Mouse (Mus musculus): Measurements from ENCODE around the gene Cpsf4l. TPM values are rescaled to one million over a fixed set of nuclear protein-coding genes. Genes with fewer than 3 reads are reported as not detected.

Cpsf4l gene
- polyA plus RNA-seq, 1 experiment from 2014 or later = 0.50 TPM

- ATAC-seq (ENCODE audit: low FRiP score, low read depth) = no peak
- Histone ChIP-seq H3K27me3 (no peaks in the 10 kb centered on the region), H3K4me1 (peaks cover 3% of the 10 kb centered on the region), H3K4me2 (replicated peaks) (no peak overlapping the region), H3K36me3 (peaks cover 88% of the 10 kb centered on the region), H3K9me3 (peaks cover 3% of the 10 kb centered on the region; the same call in 1 of the 2 replicates), H3K4me3 (no peak overlapping the region), H3K9ac (replicated peaks) (no peak overlapping the region), H3K27ac (replicated peaks) (no peak overlapping the region)
- 76% methylated on average over 3 of the region's 3 CpGs for WGBS
Observed at GRCm38 (mm10) chr11:113691851-113692250, 18.0 kb downstream of the Cpsf4l start.

- H3K9me3 ChIP-seq = peaks cover 3% of the 10 kb centered on the region; the same call in 1 of the 2 replicates
- peaks cover 83% of the 10 kb centered on the region for H3K36me3 ChIP-seq
- no peak overlapping the region for H3K4me2 ChIP-seq (replicated peaks)
- WGBS = 95% methylated on average over 5 of the region's 5 CpGs
- H3K4me1 ChIP-seq = peaks cover 8% of the 10 kb centered on the region
- no peaks in the 10 kb centered on the region for H3K27me3 ChIP-seq
- ATAC-seq (ENCODE audit: low FRiP score, low read depth) = no peak
- no peak overlapping the region for H3K4me3 ChIP-seq
- H3K27ac ChIP-seq (replicated peaks) = no peak overlapping the region
- no peak overlapping the region for H3K9ac ChIP-seq (replicated peaks)
Observed at GRCm38 (mm10) chr11:113691318-113691717, 18.5 kb downstream of the Cpsf4l start.

- 94% methylated on average over 12 of the region's 12 CpGs for WGBS
- Histone ChIP-seq H3K27me3 (no peaks in the 10 kb centered on the region), H3K27ac (replicated peaks) (no peak overlapping the region), H3K9me3 (peaks cover 2% of the 10 kb centered on the region; the same call in 1 of the 2 replicates), H3K4me1 (peaks cover 14% of the 10 kb centered on the region), H3K9ac (replicated peaks) (no peak overlapping the region), H3K4me3 (no peak overlapping the region), H3K4me2 (replicated peaks) (no peak overlapping the region), H3K36me3 (peaks cover 76% of the 10 kb centered on the region)
- no peak for ATAC-seq (ENCODE audit: low FRiP score, low read depth)
Observed at GRCm38 (mm10) chr11:113690506-113690905, 19.3 kb downstream of the Cpsf4l start.

- Histone ChIP-seq H3K36me3 (peaks cover 43% of the 10 kb centered on the region), H3K9ac (replicated peaks) (no peak overlapping the region), H3K27me3 (no peaks in the 10 kb centered on the region), H3K27ac (replicated peaks) (peak overlapping the region; percentile 68), H3K4me1 (peaks cover 33% of the 10 kb centered on the region), H3K4me3 (no peak overlapping the region), H3K4me2 (replicated peaks) (0 out of 2 replicates have a peak overlapping the region, but pooled peaks have one; percentile 2), H3K9me3 (no peaks in the 10 kb centered on the region)
- WGBS = 58% methylated on average over 2 of the region's 2 CpGs
- ATAC-seq (ENCODE audit: low FRiP score, low read depth) = peak; percentile 5; the same call in 1 of the 2 replicates
Observed at GRCm38 (mm10) chr11:113687031-113687430, 22.8 kb downstream of the Cpsf4l start.

- 43% methylated on average over 25 of the region's 25 CpGs for WGBS
- Histone ChIP-seq H3K4me1 (peaks cover 43% of the 10 kb centered on the region), H3K4me2 (replicated peaks) (peak overlapping the region; percentile 84), H3K4me3 (peak overlapping the region; percentile 94), H3K9me3 (no peaks in the 10 kb centered on the region), H3K9ac (replicated peaks) (peak overlapping the region; percentile 92), H3K27me3 (no peaks in the 10 kb centered on the region), H3K36me3 (peaks cover 22% of the 10 kb centered on the region), H3K27ac (replicated peaks) (peak overlapping the region; percentile 97; the same call in 1 of the 2 replicates)
- ATAC-seq (ENCODE audit: low FRiP score, low read depth) = no peak
Observed at GRCm38 (mm10) chr11:113684707-113685426, 24.9 kb downstream of the Cpsf4l start.

- Histone ChIP-seq H3K4me3 (peak within 1 kb of the TSS; percentile 94), H3K27ac (replicated peaks) (peak within 1 kb of the TSS; percentile 97), H3K9ac (replicated peaks) (peak within 1 kb of the TSS; percentile 92), H3K4me2 (replicated peaks) (peak within 1 kb of the TSS; percentile 84), H3K27me3 (no peaks in the 10 kb centered on the region), H3K4me1 (peaks cover 43% of the 10 kb centered on the region), H3K9me3 (no peaks in the 10 kb centered on the region), H3K36me3 (peaks cover 15% of the 10 kb centered on the region)
- WGBS = under 1% methylated on average over 67 of the region's 73 CpGs
- ATAC-seq (ENCODE audit: low FRiP score, low read depth) = peak; percentile 93
Observed at GRCm38 (mm10) chr11:113683957-113684706, 25.7 kb downstream of the Cpsf4l start, which contains the start of the genes Fam104a and D11Wsu47e. Fam104a (minus strand) TSS chr11:113684155. D11Wsu47e (plus strand) TSS chr11:113684412.

- WGBS = 0% methylated on average over 24 of the region's 38 CpGs
- Histone ChIP-seq H3K27ac (replicated peaks) (peak overlapping the region; percentile 97), H3K4me1 (peaks cover 43% of the 10 kb centered on the region), H3K9ac (replicated peaks) (peak overlapping the region; percentile 92), H3K4me3 (peak overlapping the region; percentile 94), H3K4me2 (replicated peaks) (peak overlapping the region; percentile 84), H3K36me3 (peaks cover 9% of the 10 kb centered on the region), H3K27me3 (no peaks in the 10 kb centered on the region), H3K9me3 (no peaks in the 10 kb centered on the region)
- ATAC-seq (ENCODE audit: low FRiP score, low read depth) = peak; percentile 78
Observed at GRCm38 (mm10) chr11:113683627-113683956, 26.2 kb downstream of the Cpsf4l start.

- Histone ChIP-seq H3K4me3 (peak overlapping the region; percentile 94), H3K9me3 (no peaks in the 10 kb centered on the region), H3K4me2 (replicated peaks) (peak overlapping the region; percentile 84), H3K36me3 (peaks cover 4% of the 10 kb centered on the region), H3K27me3 (no peaks in the 10 kb centered on the region), H3K4me1 (peaks cover 48% of the 10 kb centered on the region), H3K9ac (replicated peaks) (peak overlapping the region; percentile 92), H3K27ac (replicated peaks) (peak overlapping the region; percentile 97)
- peak; percentile 24 for ATAC-seq (ENCODE audit: low FRiP score, low read depth)
- WGBS = 1% methylated on average over 38 of the region's 38 CpGs
Observed at GRCm38 (mm10) chr11:113682897-113683626, 26.8 kb downstream of the Cpsf4l start.

- ATAC-seq (ENCODE audit: low FRiP score, low read depth) = no peak
- peaks cover 47% of the 10 kb centered on the region for H3K4me1 ChIP-seq
- H3K36me3 ChIP-seq = peaks cover 2% of the 10 kb centered on the region
- no peak overlapping the region for H3K27ac ChIP-seq (replicated peaks)
- no peaks in the 10 kb centered on the region for H3K9me3 ChIP-seq
- no peak overlapping the region; the same call in 1 of the 2 replicates for H3K4me3 ChIP-seq
- H3K9ac ChIP-seq (replicated peaks) = no peak overlapping the region
- peak overlapping the region; percentile 84; the same call in 1 of the 2 replicates for H3K4me2 ChIP-seq (replicated peaks)
- H3K27me3 ChIP-seq = no peaks in the 10 kb centered on the region
Observed at GRCm38 (mm10) chr11:113681979-113682378, 27.8 kb downstream of the Cpsf4l start.

GRCm38 (mm10) chr11:113680954-113681353 lies 28.9 kb downstream of the Cpsf4l start:
- no peak overlapping the region for H3K4me3 ChIP-seq
- 91% methylated on average over 2 of the region's 2 CpGs for WGBS
- ATAC-seq (ENCODE audit: low FRiP score, low read depth) = no peak

GRCm38 (mm10) chr11:113678373-113678772 lies 31.4 kb downstream of the Cpsf4l start:
- 89% methylated on average over 8 of the region's 8 CpGs for whole genome bisulfite sequencing
- Histone ChIP-seq H3K36me3 (peaks cover 20% of the 10 kb centered on the region), H3K4me1 (peaks cover 26% of the 10 kb centered on the region), H3K27me3 (no peaks in the 10 kb centered on the region), H3K4me2 (replicated peaks) (no peak overlapping the region), H3K4me3 (no peak overlapping the region), H3K9me3 (no peaks in the 10 kb centered on the region), H3K9ac (replicated peaks) (0 out of 2 replicates have a peak overlapping the region, but pooled peaks have one; percentile 15), H3K27ac (replicated peaks) (no peak overlapping the region)
- no peak for ATAC-seq (ENCODE audit: low FRiP score, low read depth)

More at GRCm38 (mm10) chr11:113680954-113681353, 28.9 kb downstream of the Cpsf4l start:
- Histone ChIP-seq H3K4me1 (peaks cover 38% of the 10 kb centered on the region), H3K36me3 (peaks cover 13% of the 10 kb centered on the region), H3K27me3 (no peaks in the 10 kb centered on the region), H3K4me2 (replicated peaks) (no peak overlapping the region), H3K9ac (replicated peaks) (no peak overlapping the region), H3K9me3 (no peaks in the 10 kb centered on the region), H3K27ac (replicated peaks) (no peak overlapping the region)
